Mouse (Mus musculus) stomach, postnatal 0 days (tissue): Measurements from ENCODE around the gene Rpp30. TPM values are rescaled to one million over a fixed set of nuclear protein-coding genes. Genes with fewer than 3 reads are reported as not detected.

Experiments
- ATAC-seq: fragments of 200-750 bp; cut with Nextera tagmentation; 2 replicates; pipeline ENCODE4 v1.8.0; 2017; ENCODE audit not compliant: low FRiP score, low TSS enrichment
- DNase-seq: peaks from one replicate; pipeline ENCODE4 v3.0.0-alpha.2; 2016; ENCODE audit warnings: low spot score
- H3K27ac ChIP-seq: fragments of 300-500 bp; sonication (generic); replicated peaks from 2 replicates; pipeline ENCODE4 v1.5.1; 2014; ENCODE audit warnings: mild to moderate bottlenecking, control low read depth
- H3K27me3 ChIP-seq: fragments of 300-500 bp; sonication (generic); 2 replicates; pipeline ENCODE4 v1.6.1; 2014; ENCODE audit warnings: low read length; ENCODE audit not compliant: control insufficient read depth, insufficient read depth
- H3K36me3 ChIP-seq: fragments of 300-500 bp; sonication (generic); 2 replicates; pipeline ENCODE4 v1.6.1; 2014; ENCODE audit warnings: low read length, mixed read lengths; ENCODE audit not compliant: control insufficient read depth, insufficient read depth
- H3K4me1 ChIP-seq: fragments of 300-500 bp; sonication (generic); replicated peaks from 2 replicates; pipeline ENCODE4 v1.6.1; 2014; ENCODE audit warnings: antibody characterized with exemption; ENCODE audit not compliant: control insufficient read depth, insufficient read depth
- H3K4me2 ChIP-seq: fragments of 300-500 bp; sonication (generic); replicated peaks from 2 replicates; pipeline ENCODE4 v1.6.1; 2014; ENCODE audit warnings: low read depth, mild to moderate bottlenecking, control low read depth, moderate library complexity
- H3K4me3 ChIP-seq: fragments of 300-500 bp; sonication (generic); 2 replicates; pipeline ENCODE4 v1.5.1; 2014; ENCODE audit warnings: low read depth, low read length, control low read depth
- H3K9ac ChIP-seq: fragments of 300-500 bp; sonication (generic); 2 replicates; pipeline ENCODE4 v1.6.1; 2014; ENCODE audit warnings: mild to moderate bottlenecking, low read length, control low read depth, mixed read lengths
- H3K9me3 ChIP-seq: fragments of 300-500 bp; sonication (generic); 2 replicates; pipeline ENCODE4 v1.6.1; 2016; ENCODE audit warnings: low read length; ENCODE audit not compliant: control insufficient read depth
- CTCF ChIP-seq: IDR thresholded peaks from 2 replicates; pipeline ENCODE4 v1.5.1; 2016; ENCODE audit warnings: antibody characterized with exemption, low read depth, mild to moderate bottlenecking, moderate library complexity
- EP300 ChIP-seq: optimal IDR thresholded peaks from 2 replicates; pipeline ENCODE3; 2016; ENCODE audit warnings: antibody characterized with exemption
- WGBS: fragments of 180-500 bp; shearing (Covaris S2); extraction: QIAGEN DNeasy Blood & Tissue Kit; methylation state at CpG from one replicate; pipeline ENCODE4 v1.1.7; 2014; 5-methylcytosine and 5-hydroxymethylcytosine counted together
- polyA plus RNA-seq: library from polyadenylated mRNA; unstranded; fragments of >200 nt; fragmentation: Nextera tagmentation; extraction: Ambion mirVana; gene quantifications from 2 replicates; pipeline ENCODE4 v1.2.1, GENCODE M21; 2015

The Rpp30 gene
- polyA plus RNA-seq, 1 experiment from 2014 or later, result 36.6 TPM

DNA sequence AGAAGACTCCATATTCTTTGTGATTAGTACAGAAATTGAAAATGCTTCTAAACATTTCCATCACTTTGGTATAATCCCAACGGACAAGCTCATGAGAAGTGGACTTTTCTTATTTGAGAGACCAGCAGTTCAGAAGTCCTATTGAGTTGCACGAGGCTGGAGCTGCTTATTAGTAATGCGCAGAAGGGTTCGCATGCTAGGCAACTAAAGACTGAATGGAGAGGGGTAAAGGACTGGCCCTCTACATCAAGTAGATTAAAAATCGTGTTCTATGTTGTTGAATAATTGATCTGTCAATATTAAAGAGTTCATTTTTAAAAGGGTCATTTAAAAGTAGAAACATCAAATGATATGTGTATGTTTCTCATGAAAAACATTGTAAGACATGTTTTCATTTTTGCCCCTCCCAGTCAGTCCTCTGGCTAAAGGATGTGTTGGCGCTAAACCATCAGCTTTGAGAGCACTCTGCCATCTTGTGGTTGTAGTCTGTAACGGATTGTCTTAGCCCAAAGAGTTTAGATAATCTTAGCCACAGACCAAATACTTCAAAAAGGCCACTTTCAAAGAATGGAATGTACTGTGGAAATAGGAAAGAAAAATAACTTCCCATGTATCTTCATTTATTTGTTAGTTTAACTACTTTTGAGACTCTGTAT is 782 bp upstream of the Rpp30 start:
- Histone ChIP-seq H3K27ac (peak overlapping the region; percentile 53; the same call in 1 of the 2 replicates), H3K9ac (0 out of 2 replicates have a peak overlapping the region, but pooled peaks have one; percentile 83)
- peak; percentile 25 for DNase-seq

DNA sequence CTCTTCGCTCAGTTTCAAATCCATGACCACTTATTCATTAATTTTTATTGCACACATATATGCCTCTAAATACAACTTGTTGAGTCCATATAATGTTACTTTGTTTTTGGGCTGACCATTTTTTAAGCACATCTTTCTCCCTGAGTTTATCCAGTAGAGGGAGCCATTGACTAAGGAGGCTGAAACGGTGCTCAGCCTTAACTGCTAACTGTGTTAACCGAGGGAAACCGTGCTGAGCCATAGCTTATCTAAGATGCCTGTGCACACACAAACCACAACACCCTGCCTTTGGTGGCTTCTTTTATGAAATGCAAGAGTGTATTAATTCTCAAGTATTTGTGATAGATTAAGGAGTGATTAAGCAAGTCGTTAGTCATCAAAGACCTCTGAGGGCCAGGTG is 7.3 kb downstream of the Rpp30 start:
- Histone ChIP-seq H3K4me2 (no peak overlapping the region), H3K27me3 (no peaks in the 10 kb centered on the region), H3K4me1 (no peaks in the 10 kb centered on the region), H3K4me3 (no peak overlapping the region), H3K27ac (no peak overlapping the region), H3K9me3 (no peaks in the 10 kb centered on the region), H3K36me3 (peaks cover 6% of the 10 kb centered on the region), H3K9ac (no peak overlapping the region)
- ATAC-seq (no peak), DNase-seq (no peak)
- TF ChIP-seq CTCF (peak; percentile 78), EP300 (no peak)
- 38% methylated on average over 5 of the region's 5 CpGs for WGBS

More for the DNA sequence above, 782 bp upstream of the Rpp30 start:
- Histone ChIP-seq H3K9me3 (no peaks in the 10 kb centered on the region), H3K4me3 (peak overlapping the region; percentile 84), H3K4me1 (no peaks in the 10 kb centered on the region), H3K27me3 (no peaks in the 10 kb centered on the region), H3K36me3 (no peaks in the 10 kb centered on the region), H3K4me2 (peak overlapping the region; percentile 94)
- 50% methylated on average over 7 of the region's 7 CpGs for WGBS
- TF ChIP-seq EP300 (no peak), CTCF (peak; percentile 85)
- ATAC-seq, result peak; percentile 77

- no peaks in the 10 kb centered on the region for H3K9me3 ChIP-seq
- DNase-seq (no peak), ATAC-seq (no peak)
- H3K27me3 ChIP-seq, result no peaks in the 10 kb centered on the region
- H3K4me2 ChIP-seq, result no peak overlapping the region
- H3K4me3 ChIP-seq, result no peak overlapping the region
- TF ChIP-seq EP300 (no peak), CTCF (no peak)
- 85% methylated on average over 3 of the region's 3 CpGs for WGBS
- H3K27ac ChIP-seq, result no peak overlapping the region
- no peak overlapping the region for H3K9ac ChIP-seq
- peaks cover 12% of the 10 kb centered on the region for H3K36me3 ChIP-seq
- H3K4me1 ChIP-seq, result no peaks in the 10 kb centered on the region
These were observed 13.7 kb downstream of the Rpp30 start for GRCm38 (mm10) chr19:36097194-36097593.

GRCm38 (mm10) chr19:36098265-36098664 is 14.7 kb downstream of the Rpp30 start:
- no peak for ATAC-seq
- Histone ChIP-seq H3K27ac (no peak overlapping the region), H3K4me1 (no peaks in the 10 kb centered on the region), H3K9me3 (no peaks in the 10 kb centered on the region), H3K27me3 (no peaks in the 10 kb centered on the region), H3K4me3 (no peak overlapping the region), H3K36me3 (peaks cover 12% of the 10 kb centered on the region), H3K4me2 (no peak overlapping the region), H3K9ac (no peak overlapping the region)
- 93% methylated on average over 1 of the region's 1 CpGs for WGBS
- DNase-seq, result no peak
- TF ChIP-seq EP300, result no peak
- no peak for TF ChIP-seq CTCF

DNA sequence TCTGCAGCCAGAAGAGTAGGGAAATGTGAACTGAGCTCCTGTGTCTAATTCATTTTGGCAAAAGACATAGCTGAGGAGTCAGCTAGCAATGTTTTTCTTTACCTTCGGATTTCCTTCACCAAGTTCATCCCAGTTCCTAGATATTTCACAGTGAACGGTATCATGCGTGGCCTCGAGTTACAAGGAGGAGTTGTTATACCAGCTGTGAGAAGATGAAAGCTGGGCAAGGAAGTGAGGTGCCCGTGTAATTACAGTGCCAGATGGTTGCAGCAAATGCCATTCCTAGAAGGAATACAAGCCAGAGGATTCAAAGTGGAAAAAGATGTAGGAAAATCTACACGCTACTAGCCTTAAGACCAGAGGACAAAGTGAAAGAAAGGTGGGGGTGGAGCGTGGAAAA is 15.4 kb downstream of the Rpp30 start:
- Histone ChIP-seq H3K4me2 (no peak overlapping the region), H3K27me3 (no peaks in the 10 kb centered on the region), H3K27ac (no peak overlapping the region), H3K36me3 (peaks cover 12% of the 10 kb centered on the region), H3K9me3 (no peaks in the 10 kb centered on the region), H3K9ac (no peak overlapping the region), H3K4me1 (no peaks in the 10 kb centered on the region), H3K4me3 (no peak overlapping the region)
- DNase-seq (no peak), ATAC-seq (no peak)
- WGBS, result 88% methylated on average over 7 of the region's 7 CpGs
- TF ChIP-seq EP300 (no peak), CTCF (no peak)

GRCm38 (mm10) chr19:36103909-36104308 is 20.4 kb downstream of the Rpp30 start:
- no peak for TF ChIP-seq CTCF
- TF ChIP-seq EP300, result no peak
- WGBS, result 85% methylated on average over 5 of the region's 5 CpGs
- Histone ChIP-seq H3K4me3 (no peak overlapping the region), H3K4me1 (no peaks in the 10 kb centered on the region), H3K4me2 (no peak overlapping the region), H3K27me3 (no peaks in the 10 kb centered on the region), H3K27ac (no peak overlapping the region), H3K9ac (no peak overlapping the region), H3K36me3 (peaks cover 6% of the 10 kb centered on the region), H3K9me3 (no peaks in the 10 kb centered on the region)
- ATAC-seq, result no peak
- DNase-seq, result no peak
